Mouse (Mus musculus) adrenal gland, adult 2 months (tissue): ENCODE measurements around the gene Ncf4. TPM values are rescaled to one million over a fixed set of nuclear protein-coding genes. Genes with fewer than 3 reads are reported as not detected.

Experiments
- microRNA-seq, 2 experiments: library from miRNA; unstranded; fragments of <30 nt; microRNA quantifications; one replicate each; pipeline ENCODE4 v1.2.0; 2021
- polyA plus RNA-seq: library from polyadenylated mRNA; depleted of rRNA; stranded (reverse); fragments of >200 nt; gene quantifications from 2 replicates; pipeline ENCODE4 v1.2.3, GENCODE M21; 2012; rRNA removed
- total RNA-seq, 2 experiments: library from RNA; stranded (reverse); gene quantifications; 2 replicates each; pipeline ENCODE4 v1.2.3; 2021

The Ncf4 gene
- total and polyA plus RNA-seq, 3 experiments, result 2.0 to 4.5 (median 2.9) TPM

Small RNA genes within 50 kb of the gene (microRNA-seq; reads per million reads assigned to microRNA genes)
- 0 reads per million in 2 experiments for gene Mir7676-1

Other genes with a start within 250 kb of the Ncf4 start
- gene Cacng2, start 124.8 kb upstream of the Ncf4 start, total RNA-seq, result under 1 TPM; 0.32 to 0.45 TPM
- 0.19 and 0.36 TPM in 2 replicates for gene Cacng2, start 124.8 kb upstream of the Ncf4 start, polyA plus RNA-seq
- 10 to 100 TPM; 10.4 to 16.4 TPM for gene Ift27, start 70.7 kb upstream of the Ncf4 start, total RNA-seq
- gene Ift27, start 70.7 kb upstream of the Ncf4 start, polyA plus RNA-seq, result 50.0 and 65.5 TPM in 2 replicates
- not detected for gene Pvalb, start 38.4 kb upstream of the Ncf4 start, total RNA-seq
- not detected in 2 replicates for gene Pvalb, start 38.4 kb upstream of the Ncf4 start, polyA plus RNA-seq
- 1 to 10 TPM; 1.1 to 1.2 TPM for gene Csf2rb2, start 60.9 kb downstream of the Ncf4 start, total RNA-seq
- gene Csf2rb2, start 60.9 kb downstream of the Ncf4 start, polyA plus RNA-seq, result 1.2 and 2.2 TPM in 2 replicates
- gene Csf2rb, start 81.0 kb downstream of the Ncf4 start, total RNA-seq, result 10 to 100 TPM in 1 of 2 experiments, 1 to 10 TPM in 1; 4.6 to 13.8 TPM
- 8.9 and 9.3 TPM in 2 replicates for gene Csf2rb, start 81.0 kb downstream of the Ncf4 start, polyA plus RNA-seq
- not detected for gene Tex33, start 151.1 kb downstream of the Ncf4 start, total RNA-seq
- not detected in 2 replicates for gene Tex33, start 151.1 kb downstream of the Ncf4 start, polyA plus RNA-seq
- gene Tst, start 161.1 kb downstream of the Ncf4 start, total RNA-seq, result 100 to 1,000 TPM; 218 to 366 TPM
- 391 and 410 TPM in 2 replicates for gene Tst, start 161.1 kb downstream of the Ncf4 start, polyA plus RNA-seq
- 10 to 100 TPM; 59.0 to 63.2 TPM for gene Mpst, start 161.6 kb downstream of the Ncf4 start, total RNA-seq
- 342 and 389 TPM in 2 replicates for gene Mpst, start 161.6 kb downstream of the Ncf4 start, polyA plus RNA-seq
- 100 to 1,000 TPM in 1 of 2 experiments, 10 to 100 TPM in 1; 81.6 to 102 TPM for gene Kctd17, start 183.8 kb downstream of the Ncf4 start, total RNA-seq
- gene Kctd17, start 183.8 kb downstream of the Ncf4 start, polyA plus RNA-seq, result 344 and 374 TPM in 2 replicates
- 1 to 10 TPM in 1 of 2 experiments, under 1 TPM in 1; 0.59 to 3.3 TPM for gene Tmprss6, start 223.8 kb downstream of the Ncf4 start, total RNA-seq
- 3.5 and 4.7 TPM in 2 replicates for gene Tmprss6, start 223.8 kb downstream of the Ncf4 start, polyA plus RNA-seq